Mouse (Mus musculus) spleen, embryonic (tissue): ENCODE results near the gene Fstl4.
"Not testable (repeated sequence)": the region's sequence is repeated elsewhere in the genome, so short reads cannot be mapped to it uniquely, and the experiment has no call there.

Experiments
- CTCF ChIA-PET: fragments of 350-600 bp; sonication (Branson Sonifier 250); formaldehyde crosslinking; loops from one replicate; lab custom pipeline; 2022; lab: Charles Lee

Gene Fstl4

DNA sequence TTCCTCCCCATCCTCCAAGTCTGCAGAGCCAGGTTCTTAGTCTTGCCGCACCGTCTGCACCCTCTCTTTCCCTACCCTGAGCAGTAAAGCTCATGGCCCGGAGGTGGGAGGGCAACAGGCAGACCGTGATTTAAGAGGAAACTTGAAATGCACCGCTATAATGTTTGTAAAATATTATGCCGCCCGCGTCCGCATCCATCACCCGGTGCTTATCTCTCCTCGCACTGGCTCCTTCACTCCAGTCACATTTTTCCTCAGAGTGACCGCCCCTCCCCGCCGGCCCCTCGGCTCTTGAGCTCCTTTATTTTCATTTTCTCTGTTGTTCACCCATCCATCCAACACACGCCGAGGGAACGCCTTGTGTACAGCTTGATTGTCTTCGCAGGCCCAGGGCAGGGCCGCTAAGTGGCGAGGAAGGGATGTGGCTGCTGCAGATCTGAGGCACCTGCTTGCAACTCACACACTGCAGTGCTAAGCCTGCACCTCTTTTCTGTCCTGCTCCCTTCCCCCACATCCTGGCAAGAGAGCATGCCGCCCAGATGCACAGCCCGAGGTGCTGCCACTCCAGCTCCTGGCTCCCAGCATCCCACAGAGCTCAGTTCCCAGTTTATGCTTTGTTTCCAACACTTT lies 368.1 kb downstream of the Fstl4 start:
- CTCF ChIA-PET: interaction anchor here (0.7 kb wide), 1 partner anchor 50 kb away, joined by 12 read pairs; no protein-coding TSS in a partner anchor

DNA sequence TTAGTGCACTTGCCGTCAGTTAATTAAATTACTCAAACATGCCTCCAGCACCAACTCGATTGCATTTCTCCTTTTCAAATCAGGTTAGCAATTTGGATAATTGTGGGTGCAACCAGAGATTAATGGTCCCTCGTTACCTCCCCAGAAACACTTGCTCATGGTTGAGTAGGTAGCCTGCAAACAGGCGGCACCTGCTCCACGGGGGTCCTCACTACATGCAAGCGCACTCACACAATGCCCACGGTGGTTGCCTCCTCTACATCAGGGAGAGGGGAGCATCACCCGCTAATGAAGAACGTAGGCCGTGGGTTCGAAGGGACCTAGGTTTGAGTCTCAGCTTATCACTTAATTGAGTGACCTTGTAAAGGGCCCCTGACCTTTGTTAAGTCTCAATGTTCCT lies 371.9 kb downstream of the Fstl4 start:
- CTCF ChIA-PET: no interaction called here

- CTCF ChIA-PET: no interaction called here
Observed at GRCm38 (mm10) chr11:53137381-53137780, 372.9 kb downstream of the Fstl4 start.

DNA sequence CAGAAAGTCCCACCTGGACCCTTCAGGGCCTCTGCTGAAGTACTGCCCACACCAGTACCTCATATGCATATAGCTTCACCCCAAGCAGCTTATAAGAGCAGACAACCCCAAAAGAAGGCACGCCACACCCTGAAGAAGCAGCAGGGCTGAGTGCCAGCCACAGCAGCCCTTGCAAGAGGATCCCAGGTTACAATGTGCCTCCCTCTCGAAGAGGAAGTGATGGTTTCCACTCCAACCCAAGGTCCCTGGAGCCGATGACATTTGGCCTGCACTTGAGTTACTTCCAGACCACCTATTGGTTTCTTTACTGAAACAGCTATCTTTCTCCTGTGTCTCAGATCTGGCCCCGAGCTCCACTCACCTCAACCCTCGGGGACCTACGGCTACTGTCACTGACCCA lies 373.8 kb downstream of the Fstl4 start:
- CTCF ChIA-PET: no interaction called here

- CTCF ChIA-PET: no interaction called here
Observed at GRCm38 (mm10) chr11:53139666-53140065, 375.2 kb downstream of the Fstl4 start.

GRCm38 (mm10) chr11:53140196-53140595 lies 375.8 kb downstream of the Fstl4 start:
- CTCF ChIA-PET: interaction anchor here (0.7 kb wide), 1 partner anchor 88 kb away, joined by 6 read pairs; no protein-coding TSS in a partner anchor

DNA sequence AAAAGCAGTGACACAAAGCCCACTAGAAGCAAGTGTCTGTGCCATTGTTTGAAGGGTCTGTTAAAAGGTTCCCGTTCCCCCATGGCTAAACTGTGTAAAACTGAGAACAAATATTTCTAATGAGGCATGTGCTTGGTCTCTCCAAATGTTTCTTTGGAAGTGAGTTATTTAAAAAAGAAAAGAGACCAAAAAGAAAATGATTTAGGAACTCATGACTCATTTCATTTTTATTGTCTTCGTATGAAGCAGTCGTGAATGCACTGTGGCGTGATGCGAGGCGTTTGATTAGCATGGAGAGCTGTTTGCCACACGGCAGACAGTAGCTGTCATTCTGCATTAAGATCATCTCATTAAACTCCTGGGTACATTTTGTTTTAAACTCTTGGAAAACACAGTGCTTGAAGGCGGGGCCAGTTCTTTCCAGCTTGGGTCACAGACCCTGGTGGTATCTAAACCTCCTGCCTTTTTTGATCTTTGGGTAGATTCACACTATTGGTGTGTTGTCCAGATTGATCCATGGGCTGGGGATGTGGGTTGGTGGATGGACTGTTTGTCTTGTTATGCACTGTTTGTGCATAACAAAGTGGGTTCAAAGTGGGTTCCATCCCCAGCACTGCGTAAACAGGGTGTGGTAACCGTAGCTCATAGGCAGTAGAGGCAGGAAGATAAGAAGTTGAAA lies 376.4 kb downstream of the Fstl4 start:
- CTCF ChIA-PET: interaction anchor here (0.7 kb wide), 1 partner anchor 88 kb away, joined by 6 read pairs; no protein-coding TSS in a partner anchor

- CTCF ChIA-PET: no interaction called here
Observed at GRCm38 (mm10) chr11:53143522-53143921, 379.1 kb downstream of the Fstl4 start.

DNA sequence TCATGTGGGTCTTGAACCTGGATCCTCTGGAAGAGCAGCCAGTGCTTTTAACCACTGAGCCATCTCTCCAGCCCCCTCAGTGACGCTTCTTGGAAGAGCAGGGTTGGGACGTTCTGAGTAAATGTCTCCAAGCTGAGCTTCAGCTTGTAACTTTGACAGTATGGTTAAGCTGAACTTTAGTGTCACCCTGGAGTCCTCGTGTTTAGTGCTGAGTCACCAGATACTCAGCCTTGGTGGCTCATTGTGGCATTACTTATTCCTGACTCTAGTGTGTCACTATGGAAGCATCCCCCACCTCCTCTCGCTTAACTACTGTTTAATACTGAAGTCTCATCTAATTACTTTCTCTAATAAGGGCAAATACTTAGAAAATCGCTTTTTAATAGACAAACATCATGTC lies 380.1 kb downstream of the Fstl4 start:
- CTCF ChIA-PET: no interaction called here

DNA sequence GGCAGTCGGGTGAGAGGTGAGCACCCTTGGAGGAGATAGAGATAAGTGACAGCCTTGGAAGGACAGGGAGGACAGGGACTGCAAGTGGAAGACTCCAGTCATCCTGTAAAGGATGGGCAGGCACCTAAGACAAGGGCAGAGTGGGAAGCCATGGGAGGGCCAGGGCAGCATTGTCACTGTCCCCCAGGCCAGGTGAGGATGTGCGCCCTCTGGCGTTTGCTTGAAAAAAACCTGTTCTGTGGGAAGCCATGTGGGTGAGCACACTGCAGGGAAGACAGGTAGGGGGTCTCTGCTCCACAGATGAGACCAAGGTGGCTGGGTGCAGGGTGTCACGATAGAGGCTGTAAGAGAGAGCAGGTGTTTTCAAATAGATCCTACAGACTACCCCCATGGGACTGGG lies 381.9 kb downstream of the Fstl4 start:
- CTCF ChIA-PET: no interaction called here

DNA sequence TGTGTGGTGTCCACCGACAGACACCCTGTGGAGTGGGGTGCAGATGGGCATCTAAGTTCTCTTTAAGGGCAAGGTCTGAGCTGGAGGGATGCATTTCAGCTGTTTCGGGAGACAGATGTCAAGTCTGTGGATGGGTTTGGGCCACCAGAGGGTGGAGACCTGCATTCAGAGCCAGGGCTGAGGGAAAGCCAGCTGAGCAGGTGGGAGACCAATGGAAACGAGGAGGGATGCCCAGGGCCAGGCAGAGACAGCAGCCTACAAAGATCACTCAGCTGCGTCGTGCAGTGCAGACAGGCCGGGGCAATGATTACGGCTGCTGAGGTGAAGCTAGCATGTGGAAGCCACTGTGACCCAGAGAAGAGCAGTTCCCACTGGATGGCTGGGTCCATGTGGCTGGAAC lies 392.0 kb downstream of the Fstl4 start:
- CTCF ChIA-PET: no interaction called here

DNA sequence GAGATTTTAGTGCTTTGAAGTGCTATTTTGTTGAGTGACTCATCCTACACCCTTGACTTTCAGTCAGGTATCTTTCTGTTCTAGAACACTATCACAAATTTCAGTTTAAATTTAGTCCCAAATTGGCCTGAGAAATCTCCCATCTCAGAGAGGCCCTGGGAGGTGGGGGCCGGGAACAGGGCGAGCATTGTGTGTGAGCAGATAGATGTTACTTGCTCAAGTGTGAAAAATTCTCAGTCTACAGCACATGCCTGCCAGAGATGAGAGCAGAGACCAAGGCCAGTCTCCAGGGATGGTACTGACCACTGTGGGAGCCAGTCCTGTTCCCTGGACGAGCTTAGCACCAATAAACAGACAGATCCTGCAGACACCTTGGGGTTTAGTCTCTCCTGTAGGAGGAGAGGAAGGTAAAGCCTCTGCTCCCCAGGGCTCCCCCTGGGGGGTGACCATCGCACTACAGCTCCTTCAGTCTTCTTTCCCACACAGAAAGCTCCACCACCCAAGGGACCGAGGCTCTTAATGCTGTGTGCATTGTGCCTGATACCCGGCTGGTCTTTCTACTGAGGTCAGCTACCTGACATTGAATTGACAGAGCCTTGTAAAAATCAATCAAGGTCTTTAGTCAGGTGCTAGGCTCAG lies 393.3 kb downstream of the Fstl4 start:
- CTCF ChIA-PET: interaction anchor here (0.7 kb wide), 1 partner anchor 11 kb away, joined by 4 read pairs; no protein-coding TSS in a partner anchor

- CTCF ChIA-PET: no interaction called here
Observed at GRCm38 (mm10) chr11:53162385-53162784, 398.0 kb downstream of the Fstl4 start.

DNA sequence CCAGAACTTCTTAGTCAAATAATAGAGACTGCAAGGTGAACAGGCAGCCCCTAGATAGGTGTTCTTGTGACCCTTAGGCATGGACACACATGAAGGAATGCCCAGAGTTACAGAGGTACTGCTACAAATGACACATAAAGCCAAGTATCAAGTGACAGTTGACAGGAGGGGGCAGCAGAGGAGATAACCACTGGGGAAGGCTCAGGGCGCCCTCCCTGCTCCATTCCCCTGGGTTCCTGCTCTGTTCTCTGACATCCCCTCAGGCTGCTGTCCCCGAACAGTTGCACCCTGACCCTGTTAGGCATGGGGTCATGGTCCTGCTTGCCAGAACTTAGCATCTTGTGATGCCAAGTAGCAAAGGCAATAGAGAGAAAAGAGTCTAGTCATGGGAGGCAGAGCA lies 402.0 kb downstream of the Fstl4 start:
- CTCF ChIA-PET: no interaction called here

GRCm38 (mm10) chr11:53182177-53182852 lies 417.9 kb downstream of the Fstl4 start:
- CTCF ChIA-PET: interaction anchor here (0.5 to 1.0 kb wide), 3 partner anchors 7 to 909 kb away, joined by 4 to 12 read pairs (median 4); no protein-coding TSS in a partner anchor

DNA sequence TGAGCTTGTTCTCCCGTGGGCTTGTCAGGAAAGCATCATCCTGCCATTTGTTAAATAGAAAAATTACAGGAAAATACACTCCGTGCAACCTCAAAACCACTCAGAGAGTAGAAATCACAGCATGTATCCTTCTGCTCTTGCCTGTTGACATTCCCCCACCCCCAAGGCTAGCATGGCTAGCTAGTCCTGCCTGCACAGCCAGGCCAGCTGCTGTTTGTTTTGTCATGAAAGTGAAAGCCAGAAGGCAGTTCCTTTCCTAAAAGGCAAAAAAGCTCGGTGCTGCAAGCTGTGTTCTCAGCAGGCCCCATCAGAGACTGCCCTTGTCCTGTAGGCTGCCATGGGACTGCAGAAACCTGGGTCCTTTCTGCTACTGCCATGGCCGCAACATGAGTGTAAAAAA lies 418.4 kb downstream of the Fstl4 start:
- CTCF ChIA-PET: interaction anchor here (0.5 kb wide), 2 partner anchors 51 to 908 kb away, joined by 4 to 12 read pairs; no protein-coding TSS in a partner anchor

- CTCF ChIA-PET: no interaction called here
Observed at GRCm38 (mm10) chr11:53184046-53184445, 419.6 kb downstream of the Fstl4 start.

DNA sequence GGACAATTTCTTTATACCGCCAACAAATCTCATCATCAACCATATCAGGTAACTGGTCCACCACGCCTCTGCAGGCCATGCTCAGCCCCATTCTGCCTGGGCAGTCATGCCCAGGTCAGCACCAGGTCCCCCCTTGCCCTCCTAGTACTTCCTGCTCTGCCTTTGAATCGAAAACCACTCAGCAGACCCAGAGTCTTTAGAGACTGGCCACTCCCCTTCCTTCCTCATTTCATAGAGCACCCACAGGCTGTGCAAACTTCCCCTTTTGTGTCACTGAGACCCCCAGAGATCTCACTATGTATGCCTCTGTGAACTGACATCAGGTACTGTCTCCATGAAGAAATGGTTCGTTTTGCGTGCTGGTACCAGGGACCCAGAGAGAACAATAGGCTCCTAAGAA lies 420.3 kb downstream of the Fstl4 start:
- CTCF ChIA-PET: no interaction called here

DNA sequence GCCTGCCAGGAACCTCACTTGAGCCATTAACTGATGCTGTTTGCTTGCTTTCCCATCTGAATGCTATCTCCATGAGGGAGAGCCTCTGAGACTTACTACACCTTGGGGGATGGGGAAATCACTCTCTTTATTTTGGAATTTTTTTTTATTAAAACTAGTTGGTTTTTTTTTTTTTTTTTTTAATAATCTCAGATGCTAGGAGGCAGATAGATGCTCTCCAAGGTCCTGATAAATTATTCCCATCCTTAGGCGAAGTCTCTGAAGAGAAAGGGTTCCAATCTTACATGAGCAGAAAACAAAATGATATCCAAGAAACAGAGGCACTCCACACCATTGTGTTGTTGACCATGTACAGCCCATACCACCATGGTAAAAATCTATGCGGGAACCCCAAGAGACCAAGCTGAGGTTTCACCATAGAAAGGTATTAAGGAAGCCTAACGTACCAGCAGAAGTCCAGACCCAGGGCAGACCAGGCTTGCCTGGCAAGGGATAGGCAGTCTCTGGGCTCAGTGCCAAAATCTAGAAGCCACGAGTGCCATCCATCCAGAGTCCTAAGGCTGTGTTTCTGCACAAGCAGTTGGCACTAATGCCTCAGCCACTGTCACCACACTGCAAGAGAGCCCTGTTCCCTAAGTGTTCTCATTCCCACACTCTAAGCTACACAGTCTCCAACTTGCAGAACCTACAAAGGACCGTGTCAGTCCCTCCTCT lies 423.1 kb downstream of the Fstl4 start:
- CTCF ChIA-PET: no interaction called here

GRCm38 (mm10) chr11:53196551-53196950 lies 432.1 kb downstream of the Fstl4 start:
- CTCF ChIA-PET: not testable (repeated sequence)

GRCm38 (mm10) chr11:53197111-53197510 lies 432.7 kb downstream of the Fstl4 start:
- CTCF ChIA-PET: no interaction called here
